Mouse (Mus musculus): ENCODE results near the gene Ptpn14. TPM values are rescaled to one million over a fixed set of nuclear protein-coding genes. Genes with fewer than 3 reads are reported as not detected.

Gene Ptpn14
- polyA plus RNA-seq, 1 experiment from 2014 or later: 1.1 TPM

DNA sequence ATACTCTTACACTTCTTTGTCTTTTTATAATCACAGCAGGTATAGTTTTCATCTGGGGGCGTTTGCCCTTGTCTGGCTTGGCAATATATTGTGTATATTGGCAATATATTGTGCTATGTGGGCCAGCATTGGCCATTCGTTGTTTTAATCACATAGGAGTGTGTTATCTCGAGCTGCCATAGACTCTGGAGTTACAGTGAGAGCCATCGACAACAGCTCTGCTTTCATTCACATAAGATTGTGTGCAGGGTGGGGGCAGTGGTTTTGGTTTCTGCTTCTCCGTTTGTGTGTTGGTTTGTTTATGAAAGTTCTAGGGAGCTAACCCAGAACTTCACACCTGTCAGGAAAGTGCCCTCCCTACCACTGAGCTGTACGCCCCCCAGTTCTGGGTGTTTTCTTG lies 138.6 kb downstream of the Ptpn14 start:
- WGBS: 84% methylated on average over 6 of the region's 6 CpGs
- H3K9me3 ChIP-seq (replicated peaks; ENCODE audit: control insufficient read depth, low read length): no peaks in the 10 kb centered on the region
- no peaks in the 10 kb centered on the region for H3K27me3 ChIP-seq (replicated peaks; ENCODE audit: control insufficient read depth, insufficient read depth, low read length)
- H3K4me3 ChIP-seq (ENCODE audit: low read depth, low read length): no peak overlapping the region
- no peak overlapping the region for H3K27ac ChIP-seq (ENCODE audit: low read depth, low read length)
- ATAC-seq: no peak
- no peak overlapping the region for H3K4me2 ChIP-seq (ENCODE audit: low read length)
- no peaks in the 10 kb centered on the region for H3K36me3 ChIP-seq (ENCODE audit: control insufficient read depth, insufficient read depth, low read length)
- no peak for DNase-seq (ENCODE audit: low spot score)
- H3K9ac ChIP-seq (ENCODE audit: low read length): no peak overlapping the region
- peaks cover 5% of the 10 kb centered on the region for H3K4me1 ChIP-seq (ENCODE audit: control insufficient read depth, insufficient read depth, low read length)

DNA sequence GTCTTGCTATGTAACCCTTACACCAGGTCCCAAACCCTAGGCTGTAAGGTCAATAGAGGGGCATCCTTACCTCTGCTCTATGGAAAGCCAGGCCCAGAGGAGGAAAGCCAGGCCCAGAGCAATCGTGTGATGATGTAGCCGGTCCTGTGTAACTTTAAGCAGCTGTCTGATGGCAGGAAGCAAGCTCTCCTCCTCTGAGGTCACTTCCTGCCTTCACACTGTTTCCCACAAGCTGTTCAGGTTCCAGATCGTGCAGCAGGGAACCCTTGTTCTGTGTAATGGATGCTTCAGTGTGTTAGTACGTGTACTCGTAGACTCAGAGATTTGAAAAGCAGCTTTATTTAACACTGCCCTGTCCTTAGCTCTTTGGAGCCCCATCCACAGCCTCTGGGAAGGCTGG lies 139.0 kb downstream of the Ptpn14 start:
- Histone ChIP-seq H3K36me3 (ENCODE audit: control insufficient read depth, insufficient read depth, low read length) (no peaks in the 10 kb centered on the region), H3K4me1 (ENCODE audit: control insufficient read depth, insufficient read depth, low read length) (peaks cover 5% of the 10 kb centered on the region), H3K27ac (ENCODE audit: low read depth, low read length) (no peak overlapping the region), H3K4me3 (ENCODE audit: low read depth, low read length) (no peak overlapping the region), H3K9ac (ENCODE audit: low read length) (no peak overlapping the region), H3K9me3 (replicated peaks; ENCODE audit: control insufficient read depth, low read length) (no peaks in the 10 kb centered on the region), H3K4me2 (ENCODE audit: low read length) (no peak overlapping the region), H3K27me3 (replicated peaks; ENCODE audit: control insufficient read depth, insufficient read depth, low read length) (no peaks in the 10 kb centered on the region)
- ATAC-seq: no peak
- no peak for DNase-seq (ENCODE audit: low spot score)
- 71% methylated on average over 5 of the region's 5 CpGs for WGBS

DNA sequence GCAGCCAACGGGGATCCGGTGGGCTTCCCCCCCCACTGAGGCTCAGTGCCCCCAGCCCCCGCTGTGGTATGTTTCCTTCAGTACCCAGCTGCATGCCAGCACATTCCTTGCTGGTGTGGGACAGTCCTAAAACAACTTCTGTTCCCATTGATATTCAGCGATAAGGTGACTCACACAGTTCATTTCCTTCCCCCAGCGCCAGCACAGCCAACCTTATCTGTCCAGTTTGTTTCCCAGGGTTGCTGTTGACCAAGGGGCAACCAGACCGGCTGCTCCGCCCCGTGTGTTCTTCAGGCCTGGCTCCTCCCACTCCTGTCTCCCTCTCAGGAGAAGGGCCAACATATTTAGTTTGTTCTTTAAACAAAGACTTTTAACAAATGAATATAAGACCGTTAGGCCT lies 139.4 kb downstream of the Ptpn14 start:
- peaks cover 5% of the 10 kb centered on the region for H3K4me1 ChIP-seq (ENCODE audit: control insufficient read depth, insufficient read depth, low read length)
- ATAC-seq: no peak
- H3K27me3 ChIP-seq (replicated peaks; ENCODE audit: control insufficient read depth, insufficient read depth, low read length): no peaks in the 10 kb centered on the region
- no peak overlapping the region for H3K27ac ChIP-seq (ENCODE audit: low read depth, low read length)
- 75% methylated on average over 9 of the region's 9 CpGs for WGBS
- H3K4me2 ChIP-seq (ENCODE audit: low read length): no peak overlapping the region
- no peak overlapping the region for H3K9ac ChIP-seq (ENCODE audit: low read length)
- H3K36me3 ChIP-seq (ENCODE audit: control insufficient read depth, insufficient read depth, low read length): no peaks in the 10 kb centered on the region
- H3K4me3 ChIP-seq (ENCODE audit: low read depth, low read length): no peak overlapping the region
- H3K9me3 ChIP-seq (replicated peaks; ENCODE audit: control insufficient read depth, low read length): no peaks in the 10 kb centered on the region
- no peak for DNase-seq (ENCODE audit: low spot score)

DNA sequence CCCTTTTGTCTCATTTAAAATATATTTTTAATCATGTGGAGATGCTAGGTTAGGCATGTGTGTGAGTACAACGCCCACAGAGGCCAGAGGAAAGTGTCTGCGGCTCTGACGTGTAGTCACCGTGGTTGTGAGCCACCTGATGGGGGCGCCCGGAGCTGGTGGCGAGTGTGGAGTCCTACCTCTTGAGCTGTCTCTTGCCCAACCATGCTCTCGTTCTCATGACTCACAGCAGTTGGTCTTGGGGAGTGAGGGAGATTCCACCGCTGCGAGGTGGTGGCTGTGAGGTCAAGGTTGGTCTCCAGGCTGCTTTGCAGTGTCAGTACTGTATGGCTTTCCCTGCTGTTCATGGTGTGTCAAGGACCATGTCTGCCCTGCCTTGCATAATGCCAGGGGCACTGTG lies 140.0 kb downstream of the Ptpn14 start:
- DNase-seq (ENCODE audit: low spot score): no peak
- 87% methylated on average over 10 of the region's 10 CpGs for WGBS

DNA sequence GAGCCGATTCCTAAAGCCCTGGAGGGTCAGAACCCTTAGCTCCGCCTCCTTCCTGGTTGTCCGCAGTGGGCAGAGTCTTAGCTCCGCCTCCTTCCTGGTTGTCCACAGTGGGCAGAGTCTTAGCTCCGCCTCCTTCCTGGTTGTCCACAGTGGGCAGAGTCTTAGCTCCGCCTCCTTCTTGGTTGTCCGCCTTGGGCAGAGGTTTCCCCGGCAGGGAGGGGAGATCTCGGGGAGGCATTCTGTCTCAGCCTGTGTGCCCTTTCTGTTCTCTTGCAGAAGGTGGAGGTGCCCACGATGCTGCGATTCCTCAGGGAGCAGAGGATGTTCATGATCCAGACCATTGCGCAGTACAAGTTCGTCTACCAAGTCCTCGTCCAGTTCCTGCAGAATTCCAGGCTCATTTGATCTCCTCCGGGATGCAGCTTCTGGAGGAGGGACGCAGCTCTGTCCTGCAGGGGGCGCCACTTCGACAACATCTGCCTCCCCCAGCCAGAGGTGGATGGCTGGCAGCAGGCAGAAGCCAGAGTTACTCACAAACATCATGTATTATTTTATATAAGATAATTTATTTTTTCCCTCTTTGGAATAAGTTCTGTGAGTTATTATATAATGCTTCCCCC lies 141.7 kb downstream of the Ptpn14 start:
- no peak overlapping the region for H3K9ac ChIP-seq (ENCODE audit: low read length)
- no peak overlapping the region for H3K27ac ChIP-seq (ENCODE audit: low read depth, low read length)
- DNase-seq (ENCODE audit: low spot score) (no peak), ATAC-seq (no peak)
- no peak overlapping the region for H3K4me2 ChIP-seq (ENCODE audit: low read length)
- H3K4me1 ChIP-seq (ENCODE audit: control insufficient read depth, insufficient read depth, low read length): peaks cover 5% of the 10 kb centered on the region
- H3K9me3 ChIP-seq (replicated peaks; ENCODE audit: control insufficient read depth, low read length): no peaks in the 10 kb centered on the region
- no peak overlapping the region for H3K4me3 ChIP-seq (ENCODE audit: low read depth, low read length)
- WGBS: 89% methylated on average over 18 of the region's 18 CpGs
- H3K27me3 ChIP-seq (replicated peaks; ENCODE audit: control insufficient read depth, insufficient read depth, low read length): no peaks in the 10 kb centered on the region
- no peaks in the 10 kb centered on the region for H3K36me3 ChIP-seq (ENCODE audit: control insufficient read depth, insufficient read depth, low read length)

More for the DNA sequence above, 140.0 kb downstream of the Ptpn14 start:
- Histone ChIP-seq H3K9me3 (replicated peaks; ENCODE audit: control insufficient read depth, low read length) (no peaks in the 10 kb centered on the region), H3K9ac (ENCODE audit: low read length) (no peak overlapping the region), H3K27ac (ENCODE audit: low read depth, low read length) (no peak overlapping the region), H3K4me3 (ENCODE audit: low read depth, low read length) (no peak overlapping the region), H3K27me3 (replicated peaks; ENCODE audit: control insufficient read depth, insufficient read depth, low read length) (no peaks in the 10 kb centered on the region), H3K4me1 (ENCODE audit: control insufficient read depth, insufficient read depth, low read length) (peaks cover 5% of the 10 kb centered on the region), H3K4me2 (ENCODE audit: low read length) (no peak overlapping the region), H3K36me3 (ENCODE audit: control insufficient read depth, insufficient read depth, low read length) (no peaks in the 10 kb centered on the region)
- no peak for ATAC-seq

DNA sequence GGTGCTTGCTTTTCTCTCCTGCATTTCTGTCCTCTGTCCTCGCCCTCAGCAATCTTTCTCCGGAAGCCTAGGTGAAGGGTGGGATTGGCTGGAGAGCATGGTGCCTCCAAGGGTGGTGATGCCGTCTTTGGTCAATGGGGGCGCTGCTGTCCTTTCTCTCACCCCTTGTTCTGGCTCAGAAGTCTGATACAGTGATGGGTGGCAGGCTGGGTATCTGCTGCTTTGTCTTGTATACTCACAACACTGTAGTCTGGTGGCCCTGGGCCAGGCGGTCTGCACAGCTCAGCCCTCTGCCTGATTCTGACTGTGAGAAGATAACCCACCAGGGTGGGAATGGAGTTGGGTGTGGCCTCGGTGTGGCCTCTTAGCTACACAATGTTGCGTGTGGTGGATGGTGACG lies 142.5 kb downstream of the Ptpn14 start:
- Histone ChIP-seq H3K9me3 (replicated peaks; ENCODE audit: control insufficient read depth, low read length) (no peaks in the 10 kb centered on the region), H3K36me3 (ENCODE audit: control insufficient read depth, insufficient read depth, low read length) (no peaks in the 10 kb centered on the region), H3K4me2 (ENCODE audit: low read length) (no peak overlapping the region), H3K4me1 (ENCODE audit: control insufficient read depth, insufficient read depth, low read length) (peaks cover under 1% of the 10 kb centered on the region; the same call in 1 of the 2 replicates), H3K27me3 (replicated peaks; ENCODE audit: control insufficient read depth, insufficient read depth, low read length) (no peaks in the 10 kb centered on the region), H3K9ac (ENCODE audit: low read length) (no peak overlapping the region), H3K4me3 (ENCODE audit: low read depth, low read length) (no peak overlapping the region), H3K27ac (ENCODE audit: low read depth, low read length) (no peak overlapping the region)
- ATAC-seq (no peak), DNase-seq (ENCODE audit: low spot score) (no peak)
- WGBS: 85% methylated on average over 8 of the region's 8 CpGs

DNA sequence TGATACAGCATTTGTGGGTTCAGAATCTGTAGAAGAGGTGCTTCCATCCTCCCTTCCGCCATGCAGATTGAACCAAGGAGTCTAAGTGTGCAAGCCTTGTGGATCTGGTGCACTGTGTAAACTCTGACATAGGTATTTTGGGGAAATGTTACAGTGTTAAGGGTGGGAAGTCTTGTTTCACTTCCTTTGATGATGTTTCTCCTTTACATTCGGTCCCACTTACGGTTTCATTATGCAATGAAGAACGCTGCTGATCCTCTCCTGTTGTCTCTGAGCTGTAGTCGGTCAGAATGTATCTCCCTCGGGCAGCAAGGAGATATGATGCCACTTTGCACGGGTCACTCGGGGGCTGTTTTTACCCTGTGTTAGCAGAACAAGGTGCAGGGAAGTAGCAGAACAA lies 143.6 kb downstream of the Ptpn14 start:
- 92% methylated on average over 8 of the region's 8 CpGs for WGBS
- H3K36me3 ChIP-seq (ENCODE audit: control insufficient read depth, insufficient read depth, low read length): no peaks in the 10 kb centered on the region
- H3K27ac ChIP-seq (ENCODE audit: low read depth, low read length): no peak overlapping the region
- no peak overlapping the region for H3K9ac ChIP-seq (ENCODE audit: low read length)
- H3K27me3 ChIP-seq (replicated peaks; ENCODE audit: control insufficient read depth, insufficient read depth, low read length): no peaks in the 10 kb centered on the region
- no peak overlapping the region for H3K4me3 ChIP-seq (ENCODE audit: low read depth, low read length)
- DNase-seq (ENCODE audit: low spot score): no peak
- H3K4me1 ChIP-seq (ENCODE audit: control insufficient read depth, insufficient read depth, low read length): no peaks in the 10 kb centered on the region
- no peak overlapping the region for H3K4me2 ChIP-seq (ENCODE audit: low read length)
- H3K9me3 ChIP-seq (replicated peaks; ENCODE audit: control insufficient read depth, low read length): no peaks in the 10 kb centered on the region
- no peak for ATAC-seq

DNA sequence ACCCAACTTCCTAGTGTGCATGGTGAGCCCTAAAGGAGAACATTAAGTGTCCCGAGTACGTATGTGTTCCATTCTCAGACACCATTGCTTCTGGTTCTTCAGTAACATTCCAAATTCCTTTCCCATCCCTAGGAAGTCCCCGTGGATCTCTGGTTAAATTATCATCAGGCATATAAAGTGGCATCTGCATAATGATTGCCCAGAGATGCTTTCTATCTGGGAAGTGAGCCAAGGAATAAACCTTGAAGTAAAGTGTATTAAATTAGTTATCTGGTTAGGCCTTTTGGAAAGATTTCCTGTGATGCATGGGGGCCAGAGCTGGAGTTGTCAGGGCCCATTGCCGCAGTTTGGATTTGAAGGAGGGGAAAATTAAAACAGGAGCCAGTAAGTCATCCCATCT lies 144.0 kb downstream of the Ptpn14 start:
- Histone ChIP-seq H3K27me3 (replicated peaks; ENCODE audit: control insufficient read depth, insufficient read depth, low read length) (no peaks in the 10 kb centered on the region), H3K9ac (ENCODE audit: low read length) (no peak overlapping the region), H3K9me3 (replicated peaks; ENCODE audit: control insufficient read depth, low read length) (no peaks in the 10 kb centered on the region), H3K36me3 (ENCODE audit: control insufficient read depth, insufficient read depth, low read length) (no peaks in the 10 kb centered on the region), H3K4me2 (ENCODE audit: low read length) (no peak overlapping the region), H3K27ac (ENCODE audit: low read depth, low read length) (no peak overlapping the region), H3K4me3 (ENCODE audit: low read depth, low read length) (no peak overlapping the region), H3K4me1 (ENCODE audit: control insufficient read depth, insufficient read depth, low read length) (no peaks in the 10 kb centered on the region)
- ATAC-seq (no peak), DNase-seq (ENCODE audit: low spot score) (peak; percentile 32)
- WGBS: 76% methylated on average over 4 of the region's 4 CpGs

DNA sequence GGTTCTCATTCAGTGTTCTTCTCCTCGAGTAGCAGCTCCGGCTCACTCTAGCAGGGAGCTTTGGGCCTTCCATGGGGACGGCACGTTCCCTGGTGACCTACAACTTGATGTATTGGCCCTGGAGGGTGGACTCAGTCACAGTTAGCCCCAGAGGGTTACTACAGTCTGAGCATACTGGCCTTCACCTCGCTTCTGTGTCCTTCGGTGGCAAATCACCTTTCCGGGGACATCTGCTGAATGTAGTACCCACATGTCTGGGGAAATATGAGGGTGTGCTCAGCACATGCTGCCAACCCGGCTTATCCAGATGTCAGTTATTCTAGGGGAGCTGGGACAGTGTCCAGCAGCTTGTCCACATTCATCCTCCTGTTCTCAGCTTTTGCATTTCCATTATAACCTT lies 145.5 kb downstream of the Ptpn14 start:
- ATAC-seq: no peak
- H3K4me2 ChIP-seq (ENCODE audit: low read length): no peak overlapping the region
- H3K4me1 ChIP-seq (ENCODE audit: control insufficient read depth, insufficient read depth, low read length): no peaks in the 10 kb centered on the region
- no peak for DNase-seq (ENCODE audit: low spot score)
- H3K27me3 ChIP-seq (replicated peaks; ENCODE audit: control insufficient read depth, insufficient read depth, low read length): no peaks in the 10 kb centered on the region
- no peak overlapping the region for H3K4me3 ChIP-seq (ENCODE audit: low read depth, low read length)
- H3K36me3 ChIP-seq (ENCODE audit: control insufficient read depth, insufficient read depth, low read length): no peaks in the 10 kb centered on the region
- WGBS: 84% methylated on average over 8 of the region's 8 CpGs
- no peak overlapping the region for H3K27ac ChIP-seq (ENCODE audit: low read depth, low read length)
- H3K9ac ChIP-seq (ENCODE audit: low read length): no peak overlapping the region
- H3K9me3 ChIP-seq (replicated peaks; ENCODE audit: control insufficient read depth, low read length): no peaks in the 10 kb centered on the region
